Mouse (Mus musculus) midbrain, embryonic 15.5 days (tissue): ENCODE data around the gene Nme7. TPM values are rescaled to one million over a fixed set of nuclear protein-coding genes. Genes with fewer than 3 reads are reported as not detected.
A peak's percentile ranks its signal among the peaks of the same experiment; 100 is the strongest.

ENCODE experiments used
- ATAC-seq: fragments of 200-750 bp; cut with Nextera tagmentation; replicated peaks from 2 replicates; pipeline ENCODE4 v1.8.0; 2017; ENCODE audit warnings: moderate TSS enrichment
- H3K27ac ChIP-seq: fragments of 300-500 bp; sonication (generic); 2 replicates; pipeline ENCODE4 v1.5.1; 2015; ENCODE audit warnings: mild to moderate bottlenecking, inconsistent platforms
- H3K27me3 ChIP-seq: fragments of 300-500 bp; sonication (generic); replicated peaks from 2 replicates; pipeline ENCODE4 v1.6.1; 2015; ENCODE audit warnings: inconsistent platforms
- H3K36me3 ChIP-seq: fragments of 300-500 bp; sonication (generic); replicated peaks from 2 replicates; pipeline ENCODE4 v1.6.1; 2015; ENCODE audit warnings: inconsistent platforms
- H3K4me1 ChIP-seq: fragments of 300-500 bp; sonication (generic); 2 replicates; pipeline ENCODE4 v1.6.1; 2015; ENCODE audit warnings: inconsistent platforms
- H3K4me2 ChIP-seq: fragments of 300-500 bp; sonication (generic); 2 replicates; pipeline ENCODE4 v1.6.1; 2015; ENCODE audit warnings: inconsistent platforms, mild to moderate bottlenecking, moderate library complexity
- H3K4me3 ChIP-seq: fragments of 300-500 bp; sonication (generic); 2 replicates; pipeline ENCODE4 v1.5.1; 2015; ENCODE audit warnings: mild to moderate bottlenecking, inconsistent platforms
- H3K9ac ChIP-seq: fragments of 300-500 bp; sonication (generic); 2 replicates; pipeline ENCODE4 v1.6.1; 2015; ENCODE audit warnings: mild to moderate bottlenecking, inconsistent platforms
- H3K9me3 ChIP-seq: fragments of 300-500 bp; sonication (generic); 2 replicates; pipeline ENCODE4 v1.6.1; 2016; ENCODE audit warnings: inconsistent platforms
- WGBS: fragments of 180-500 bp; shearing (Covaris S2); methylation state at CpG from one replicate; pipeline ENCODE4 v1.1.7; 2015; ENCODE audit warnings: mixed read lengths; 5-methylcytosine and 5-hydroxymethylcytosine counted together
- polyA plus RNA-seq: library from polyadenylated mRNA; unstranded; fragments of >200 nt; fragmentation: Nextera tagmentation; extraction: Ambion mirVana; gene quantifications from 2 replicates; pipeline ENCODE4 v1.2.1, GENCODE M21; 2015

The Nme7 gene
- polyA plus RNA-seq, result 29.6 and 35.7 TPM in 2 replicates

- H3K9ac ChIP-seq, result no peak within 1 kb of the TSS
- H3K4me1 ChIP-seq, result peaks cover 26% of the 10 kb centered on the region
- H3K9me3 ChIP-seq, result no peaks in the 10 kb centered on the region
- no peak for ATAC-seq
- H3K36me3 ChIP-seq, result peaks cover 34% of the 10 kb centered on the region
- WGBS, result 90% methylated on average over 5 of the region's 5 CpGs
- no peak within 1 kb of the TSS for H3K4me2 ChIP-seq
- H3K27me3 ChIP-seq, result no peaks in the 10 kb centered on the region
- no peak within 1 kb of the TSS for H3K27ac ChIP-seq
- no peak within 1 kb of the TSS for H3K4me3 ChIP-seq
These were observed at the start of gene Nme7 for GRCm38 (mm10) chr1:164303821-164304220. Nme7 (plus strand) TSS chr1:164304121.

- WGBS, result 76% methylated on average over 3 of the region's 3 CpGs
- peaks cover 12% of the 10 kb centered on the region for H3K4me1 ChIP-seq
- no peak overlapping the region for H3K27ac ChIP-seq
These were observed 49.1 kb upstream of the Nme7 start for GRCm38 (mm10) chr1:164254836-164255235.

GRCm38 (mm10) chr1:164260171-164261028, 43.5 kb upstream of the Nme7 start:
- WGBS, result 89% methylated on average over 16 of the region's 16 CpGs

More at GRCm38 (mm10) chr1:164254836-164255235, 49.1 kb upstream of the Nme7 start:
- Histone ChIP-seq H3K27me3 (no peaks in the 10 kb centered on the region), H3K9ac (no peak overlapping the region), H3K4me3 (no peak overlapping the region), H3K4me2 (no peak overlapping the region), H3K36me3 (no peaks in the 10 kb centered on the region), H3K9me3 (no peaks in the 10 kb centered on the region)
- ATAC-seq, result no peak

GRCm38 (mm10) chr1:164261553-164261952, 42.4 kb upstream of the Nme7 start:
- ATAC-seq, result no peak
- 91% methylated on average over 7 of the region's 7 CpGs for WGBS
- H3K27ac ChIP-seq, result no peak overlapping the region

More at GRCm38 (mm10) chr1:164260171-164261028, 43.5 kb upstream of the Nme7 start:
- Histone ChIP-seq H3K4me1 (no peaks in the 10 kb centered on the region), H3K9ac (no peak overlapping the region), H3K27me3 (no peaks in the 10 kb centered on the region), H3K27ac (no peak overlapping the region), H3K36me3 (no peaks in the 10 kb centered on the region), H3K4me2 (no peak overlapping the region), H3K4me3 (no peak overlapping the region), H3K9me3 (no peaks in the 10 kb centered on the region)
- no peak for ATAC-seq

GRCm38 (mm10) chr1:164270941-164271340, 33.0 kb upstream of the Nme7 start:
- Histone ChIP-seq H3K4me2 (no peak overlapping the region), H3K27me3 (no peaks in the 10 kb centered on the region), H3K27ac (no peak overlapping the region), H3K9me3 (no peaks in the 10 kb centered on the region), H3K4me1 (no peaks in the 10 kb centered on the region), H3K4me3 (no peak overlapping the region), H3K9ac (no peak overlapping the region), H3K36me3 (no peaks in the 10 kb centered on the region)
- 87% methylated on average over 7 of the region's 7 CpGs for WGBS
- no peak for ATAC-seq

More at GRCm38 (mm10) chr1:164261553-164261952, 42.4 kb upstream of the Nme7 start:
- Histone ChIP-seq H3K4me1 (no peaks in the 10 kb centered on the region), H3K4me3 (no peak overlapping the region), H3K4me2 (no peak overlapping the region), H3K27me3 (no peaks in the 10 kb centered on the region), H3K9ac (no peak overlapping the region), H3K36me3 (no peaks in the 10 kb centered on the region), H3K9me3 (no peaks in the 10 kb centered on the region)

- 74% methylated on average over 6 of the region's 6 CpGs for WGBS
- no peak overlapping the region for H3K4me3 ChIP-seq
- no peak overlapping the region for H3K4me2 ChIP-seq
- no peak overlapping the region for H3K27ac ChIP-seq
- H3K9me3 ChIP-seq, result no peaks in the 10 kb centered on the region
- no peaks in the 10 kb centered on the region for H3K36me3 ChIP-seq
- H3K27me3 ChIP-seq, result no peaks in the 10 kb centered on the region
- ATAC-seq, result no peak
- H3K9ac ChIP-seq, result no peak overlapping the region
- H3K4me1 ChIP-seq, result no peaks in the 10 kb centered on the region
These were observed 30.3 kb upstream of the Nme7 start for GRCm38 (mm10) chr1:164273659-164274058.

- H3K27ac ChIP-seq, result peak within 1 kb of the TSS; percentile 86
- ATAC-seq, result peak; percentile 100
- no peaks in the 10 kb centered on the region for H3K36me3 ChIP-seq
- H3K4me2 ChIP-seq, result peak within 1 kb of the TSS; percentile 63
- H3K4me3 ChIP-seq, result peak within 1 kb of the TSS; percentile 66
- H3K4me1 ChIP-seq, result no peaks in the 10 kb centered on the region
- no peaks in the 10 kb centered on the region for H3K9me3 ChIP-seq
- no peaks in the 10 kb centered on the region for H3K27me3 ChIP-seq
- H3K9ac ChIP-seq, result peak within 1 kb of the TSS; percentile 69
- WGBS, result under 1% methylated on average over 31 of the region's 31 CpGs
These were observed 28.4 kb upstream of the Nme7 start, which contains the start of gene Ccdc181 for GRCm38 (mm10) chr1:164275455-164275954. Ccdc181 (plus strand) TSS chr1:164275585.

GRCm38 (mm10) chr1:164276552-164276951, 27.4 kb upstream of the Nme7 start:
- Histone ChIP-seq H3K27ac (no peak overlapping the region), H3K4me1 (no peaks in the 10 kb centered on the region), H3K27me3 (no peaks in the 10 kb centered on the region), H3K9me3 (no peaks in the 10 kb centered on the region), H3K4me3 (no peak overlapping the region), H3K36me3 (no peaks in the 10 kb centered on the region), H3K9ac (no peak overlapping the region), H3K4me2 (no peak overlapping the region)
- no peak for ATAC-seq
- 93% methylated on average over 3 of the region's 3 CpGs for WGBS

GRCm38 (mm10) chr1:164279332-164279731, 24.6 kb upstream of the Nme7 start:
- no peak for ATAC-seq
- Histone ChIP-seq H3K4me2 (no peak overlapping the region), H3K36me3 (no peaks in the 10 kb centered on the region; the same call in 1 of the 2 replicates), H3K27me3 (no peaks in the 10 kb centered on the region), H3K4me3 (no peak overlapping the region), H3K4me1 (no peaks in the 10 kb centered on the region), H3K9me3 (no peaks in the 10 kb centered on the region), H3K9ac (no peak overlapping the region), H3K27ac (no peak overlapping the region)
- 76% methylated on average over 4 of the region's 4 CpGs for WGBS

GRCm38 (mm10) chr1:164284007-164284406, 19.9 kb upstream of the Nme7 start:
- H3K9me3 ChIP-seq, result no peaks in the 10 kb centered on the region
- H3K27me3 ChIP-seq, result no peaks in the 10 kb centered on the region
- no peaks in the 10 kb centered on the region for H3K4me1 ChIP-seq
- no peak overlapping the region for H3K4me2 ChIP-seq
- WGBS, result 90% methylated on average over 3 of the region's 3 CpGs
- H3K27ac ChIP-seq, result no peak overlapping the region
- H3K36me3 ChIP-seq, result no peaks in the 10 kb centered on the region; the same call in 1 of the 2 replicates
- no peak for ATAC-seq
- no peak overlapping the region for H3K4me3 ChIP-seq
- no peak overlapping the region for H3K9ac ChIP-seq

GRCm38 (mm10) chr1:164287406-164287805, 16.5 kb upstream of the Nme7 start:
- no peak overlapping the region for H3K27ac ChIP-seq
- no peak overlapping the region for H3K9ac ChIP-seq
- H3K9me3 ChIP-seq, result no peaks in the 10 kb centered on the region
- H3K4me2 ChIP-seq, result no peak overlapping the region
- H3K4me1 ChIP-seq, result no peaks in the 10 kb centered on the region
- no peak overlapping the region for H3K4me3 ChIP-seq
- peaks cover 13% of the 10 kb centered on the region for H3K36me3 ChIP-seq
- no peak for ATAC-seq
- WGBS, result 63% methylated on average over 15 of the region's 15 CpGs
- no peaks in the 10 kb centered on the region for H3K27me3 ChIP-seq

GRCm38 (mm10) chr1:164292040-164292439, 11.9 kb upstream of the Nme7 start:
- H3K4me1 ChIP-seq, result no peaks in the 10 kb centered on the region
- no peak overlapping the region for H3K9ac ChIP-seq
- H3K36me3 ChIP-seq, result peaks cover 35% of the 10 kb centered on the region; the same call in 1 of the 2 replicates
- H3K4me3 ChIP-seq, result no peak overlapping the region
- no peak overlapping the region for H3K4me2 ChIP-seq
- no peaks in the 10 kb centered on the region for H3K9me3 ChIP-seq
- ATAC-seq, result no peak
- no peaks in the 10 kb centered on the region for H3K27me3 ChIP-seq
- WGBS, result 92% methylated on average over 5 of the region's 5 CpGs
- no peak overlapping the region for H3K27ac ChIP-seq
